Mouse (Mus musculus): ENCODE data around the gene Sipa1l2.

GRCm38 (mm10) chr8:125580426-125580825, 10.8 kb upstream of the Sipa1l2 start:
- TF ChIP-seq CTCF (IDR thresholded peaks at IDR 0.05; ENCODE audit: borderline replicate concordance, insufficient read depth, low read depth, low read length) (no peak), POLR2A (IDR thresholded peaks at IDR 0.05; ENCODE audit: borderline replicate concordance, insufficient read depth, low read length) (no peak)
